Mouse (Mus musculus): ENCODE results near the gene Hspb6.

DNA sequence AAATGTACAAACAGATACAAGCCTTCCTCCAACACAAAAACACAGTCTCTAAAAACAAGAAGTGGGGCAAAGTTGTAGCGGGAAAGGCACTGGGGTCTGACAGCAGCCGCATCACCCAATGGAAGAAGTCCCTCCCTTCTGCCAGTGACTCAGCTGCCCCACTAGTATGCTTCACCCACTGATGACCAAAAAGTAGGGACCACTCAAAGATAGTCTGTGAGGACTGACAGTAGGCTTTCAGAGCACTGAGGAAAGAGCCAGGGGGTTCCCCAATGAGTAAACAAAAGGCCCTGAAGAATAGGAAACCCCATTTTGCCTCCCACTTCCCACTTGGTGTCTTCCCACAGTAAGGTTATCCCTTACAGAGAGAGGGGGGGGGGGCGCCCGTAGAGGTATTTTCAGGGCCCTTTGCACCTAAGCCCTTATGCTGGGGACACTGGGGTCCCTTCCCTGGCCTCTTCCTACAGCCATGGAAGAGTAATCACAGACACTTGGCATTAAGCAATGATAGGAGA is 42.6 kb downstream of the Hspb6 start:
- TF ChIP-seq GATA1 (IDR thresholded peaks at IDR 0.05; ENCODE audit: low read length) (no peak), TAL1 (IDR thresholded peaks at IDR 0.05; ENCODE audit: low read length) (no peak)
